ENCODE assay signal across 15 mouse cellular contexts in the genomic region with DNA sequence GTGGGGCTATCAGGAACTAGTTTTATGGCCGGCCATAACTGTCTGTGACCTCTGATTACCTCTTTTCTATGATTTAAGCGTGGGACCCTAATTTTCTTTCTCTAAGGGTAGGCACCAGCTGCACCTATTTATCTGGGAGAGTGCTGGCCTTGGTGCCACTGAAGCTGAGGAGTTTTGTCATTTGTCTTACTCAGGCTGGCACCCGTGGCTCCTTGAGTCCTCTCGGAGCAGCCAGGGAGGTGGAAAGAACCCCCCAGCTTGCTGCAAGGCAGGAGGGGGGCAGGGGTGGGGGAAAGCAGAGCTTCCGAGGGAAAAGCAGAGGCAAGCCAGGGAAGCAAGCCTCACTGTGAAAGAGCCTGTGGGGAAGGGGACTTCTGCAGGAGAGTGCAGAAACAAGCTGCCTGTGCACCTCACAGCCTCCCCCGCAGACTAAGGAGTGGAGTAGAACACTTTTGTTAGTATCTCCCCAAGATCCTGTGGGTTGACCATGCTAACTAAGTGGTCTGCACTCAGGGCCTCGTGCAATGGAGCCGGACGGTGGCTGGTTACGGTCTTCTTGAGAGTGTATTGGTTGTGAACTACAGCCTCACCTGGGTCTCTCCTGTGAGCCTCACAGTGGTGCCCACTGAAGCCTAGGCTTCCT. TPM values are rescaled to one million over a fixed set of nuclear protein-coding genes. Genes with fewer than 3 reads are reported as not detected.
DNase-seq lines count a peak whose midpoint lies in the region; ATAC-seq lines count a peak whose summit lies in the region.
"Had no signal": no experiment of that assay in that cellular context is flagged by ENCODE, and none has a peak within 500 bp of the region (broad histone marks: within the 10 kb centered on the region; RNA-seq: fewer than 3 reads in every experiment).

No protein-coding gene starts in this region.

- H3K36me3 ChIP-seq in hindbrain, embryonic 10.5 days, result peaks cover 34% of the 10 kb centered on the region
- H3K36me3 ChIP-seq in hindbrain, embryonic 16.5 days (ENCODE audit: control insufficient read depth, insufficient read depth, low read length), result peaks cover 13% of the 10 kb centered on the region
- H3K36me3 ChIP-seq in midbrain, embryonic 10.5 days, result peaks cover 29% of the 10 kb centered on the region
- H3K36me3 ChIP-seq in midbrain, embryonic 15.5 days (replicated peaks), result no peaks in the 10 kb centered on the region; the same call in 1 of the 2 replicates
- peaks cover 21% of the 10 kb centered on the region for H3K36me3 ChIP-seq in hindbrain, embryonic 12.5 days
- H3K36me3 ChIP-seq in neural tube, embryonic 11.5 days (ENCODE audit: control insufficient read depth, insufficient read depth, low read length), result no peaks in the 10 kb centered on the region; the same call in 1 of the 2 replicates

- H3K4me2 ChIP-seq in hindbrain, embryonic 16.5 days (ENCODE audit: low read length), result no peak overlapping the region
- H3K4me2 ChIP-seq in midbrain, embryonic 15.5 days, result no peak overlapping the region
- no peak overlapping the region for H3K4me2 ChIP-seq in hindbrain, embryonic 12.5 days (replicated peaks)
- peak overlapping the region; percentile 9; the same call in 1 of the 2 replicates for H3K4me2 ChIP-seq in neural tube, embryonic 11.5 days (ENCODE audit: low read depth)
- H3K4me2 ChIP-seq: embryonic facial prominence, embryonic 13.5 days; forebrain, embryonic 12.5 days; heart, embryonic 11.5 days; hindbrain, embryonic 15.5 days; liver, embryonic 15.5 days had no signal

- H3K4me1 ChIP-seq in hindbrain, embryonic 10.5 days (replicated peaks), result peaks cover 24% of the 10 kb centered on the region
- H3K4me1 ChIP-seq in hindbrain, embryonic 16.5 days (ENCODE audit: control insufficient read depth, insufficient read depth, low read depth, low read length), result peaks cover 4% of the 10 kb centered on the region
- H3K4me1 ChIP-seq in midbrain, embryonic 10.5 days, result peaks cover 17% of the 10 kb centered on the region
- no peaks in the 10 kb centered on the region for H3K4me1 ChIP-seq in midbrain, embryonic 15.5 days
- H3K4me1 ChIP-seq in hindbrain, embryonic 12.5 days, result peaks cover 18% of the 10 kb centered on the region
- H3K4me1 ChIP-seq in neural tube, embryonic 11.5 days (ENCODE audit: control insufficient read depth, insufficient read depth, low read length), result peaks cover 11% of the 10 kb centered on the region
- H3K4me1 ChIP-seq: embryonic facial prominence, embryonic 13.5 days; forebrain, embryonic 12.5 days had no signal

- peak overlapping the region; percentile 75; the same call in 1 of the 2 replicates for H3K27ac ChIP-seq in hindbrain, embryonic 10.5 days
- no peak overlapping the region for H3K27ac ChIP-seq in hindbrain, embryonic 16.5 days (ENCODE audit: low read depth, low read length)
- H3K27ac ChIP-seq in midbrain, embryonic 10.5 days (replicated peaks), result 0 out of 2 replicates have a peak overlapping the region, but pooled peaks have one; percentile 59
- H3K27ac ChIP-seq in midbrain, embryonic 15.5 days, result no peak overlapping the region
- no peak overlapping the region for H3K27ac ChIP-seq in hindbrain, embryonic 12.5 days
- H3K27ac ChIP-seq in neural tube, embryonic 11.5 days (ENCODE audit: low read depth, low read length), result peak overlapping the region; percentile 66; the same call in 1 of the 2 replicates
- H3K27ac ChIP-seq: embryonic facial prominence, embryonic 13.5 days; forebrain, embryonic 12.5 days; hindbrain, embryonic 15.5 days; liver, embryonic 15.5 days had no signal

- WGBS in hindbrain, embryonic 10.5 days, result 66% methylated on average over 10 of the region's 10 CpGs
- WGBS in hindbrain, embryonic 16.5 days, result 57% methylated on average over 10 of the region's 10 CpGs
- WGBS in midbrain, embryonic 10.5 days, result 73% methylated on average over 10 of the region's 10 CpGs
- 68% methylated on average over 10 of the region's 10 CpGs for WGBS in midbrain, embryonic 15.5 days
- WGBS in hindbrain, embryonic 12.5 days, result 58% methylated on average over 10 of the region's 10 CpGs
- WGBS in neural tube, embryonic 11.5 days, result 41% methylated on average over 10 of the region's 10 CpGs

- no peaks in the 10 kb centered on the region for H3K9me3 ChIP-seq in hindbrain, embryonic 10.5 days
- H3K9me3 ChIP-seq in hindbrain, embryonic 16.5 days (ENCODE audit: control insufficient read depth, low read length), result no peaks in the 10 kb centered on the region
- H3K9me3 ChIP-seq in midbrain, embryonic 10.5 days (replicated peaks), result no peaks in the 10 kb centered on the region
- no peaks in the 10 kb centered on the region for H3K9me3 ChIP-seq in midbrain, embryonic 15.5 days
- no peaks in the 10 kb centered on the region for H3K9me3 ChIP-seq in hindbrain, embryonic 12.5 days (replicated peaks)
- no peaks in the 10 kb centered on the region for H3K9me3 ChIP-seq in neural tube, embryonic 11.5 days (ENCODE audit: control insufficient read depth, low read length)
- H3K9me3 ChIP-seq: embryonic facial prominence, embryonic 13.5 days; forebrain, embryonic 12.5 days; hindbrain, embryonic 15.5 days; liver, embryonic 15.5 days had no signal

- H3K27me3 ChIP-seq in hindbrain, embryonic 10.5 days (ENCODE audit: insufficient read depth, poor library complexity, severe bottlenecking), result no peaks in the 10 kb centered on the region
- H3K27me3 ChIP-seq in hindbrain, embryonic 16.5 days (replicated peaks; ENCODE audit: control insufficient read depth, insufficient read depth, low read length), result no peaks in the 10 kb centered on the region
- H3K27me3 ChIP-seq in midbrain, embryonic 10.5 days (ENCODE audit: low read depth, poor library complexity, severe bottlenecking), result no peaks in the 10 kb centered on the region
- H3K27me3 ChIP-seq in midbrain, embryonic 15.5 days (replicated peaks), result no peaks in the 10 kb centered on the region
- no peaks in the 10 kb centered on the region for H3K27me3 ChIP-seq in hindbrain, embryonic 12.5 days
- H3K27me3 ChIP-seq in neural tube, embryonic 11.5 days (ENCODE audit: control insufficient read depth, insufficient read depth, low read length), result no peaks in the 10 kb centered on the region
- H3K27me3 ChIP-seq: embryonic facial prominence, embryonic 13.5 days; forebrain, embryonic 12.5 days; hindbrain, embryonic 15.5 days; liver, embryonic 15.5 days had no signal

- no peak for ATAC-seq in hindbrain, embryonic 16.5 days
- no peak for ATAC-seq in midbrain, embryonic 15.5 days (replicated peaks)
- peak; percentile 20 for ATAC-seq in hindbrain, embryonic 12.5 days (ENCODE audit: low FRiP score)
- peak; percentile 75 for ATAC-seq in neural tube, embryonic 11.5 days (ENCODE audit: insufficient read depth, low FRiP score, low TSS enrichment)
- ATAC-seq: activated CD4-positive, CD25-positive, alpha-beta regulatory T cell, adult 4 months; CD4-positive, CD25-positive, alpha-beta regulatory T cell, adult 4 months had no signal

- H3K9ac ChIP-seq in hindbrain, embryonic 16.5 days (ENCODE audit: low read depth, low read length), result no peak overlapping the region
- H3K9ac ChIP-seq in midbrain, embryonic 15.5 days, result no peak overlapping the region
- H3K9ac ChIP-seq in hindbrain, embryonic 12.5 days, result no peak overlapping the region
- no peak overlapping the region; the same call in 1 of the 2 replicates for H3K9ac ChIP-seq in neural tube, embryonic 11.5 days (ENCODE audit: low read length)
- H3K9ac ChIP-seq: embryonic facial prominence, embryonic 13.5 days; forebrain, embryonic 12.5 days; hindbrain, embryonic 15.5 days; liver, embryonic 15.5 days had no signal

- no peak overlapping the region for H3K4me3 ChIP-seq in hindbrain, embryonic 10.5 days
- H3K4me3 ChIP-seq in hindbrain, embryonic 16.5 days (ENCODE audit: low read length), result no peak overlapping the region
- no peak overlapping the region for H3K4me3 ChIP-seq in midbrain, embryonic 10.5 days
- H3K4me3 ChIP-seq in midbrain, embryonic 15.5 days, result no peak overlapping the region
- H3K4me3 ChIP-seq in hindbrain, embryonic 12.5 days, result no peak overlapping the region
- H3K4me3 ChIP-seq in neural tube, embryonic 11.5 days (ENCODE audit: low read depth, low read length), result no peak overlapping the region
- H3K4me3 ChIP-seq: embryonic facial prominence, embryonic 13.5 days; forebrain, embryonic 12.5 days; hindbrain, embryonic 15.5 days; liver, embryonic 15.5 days had no signal

- no peak for DNase-seq in hindbrain, embryonic 10.5 days (ENCODE audit: low spot score)
- no peak for DNase-seq in midbrain, embryonic 10.5 days (ENCODE audit: low spot score)
- peak; percentile 57 for DNase-seq in neural tube, embryonic 11.5 days (ENCODE audit: low spot score)
- no peak for DNase-seq in lung, postnatal 36 days
- DNase-seq: lung, postnatal 4 days had no signal

RNA-seq across cellular contexts. Expression of gene Slc31a2, which starts 31.0 kb away (rescaled TPM):
- polyA plus RNA-seq in hindbrain, embryonic 10.5 days (2016; fragmentation: Nextera tagmentation; extraction: Ambion mirVana), result 15.1 and 15.4 TPM in 2 replicates
- polyA plus RNA-seq in hindbrain, embryonic 16.5 days (2015; fragmentation: Nextera tagmentation; extraction: Ambion mirVana), result 17.7 and 18.2 TPM in 2 replicates
- 12.1 and 12.4 TPM in 2 replicates for polyA plus RNA-seq in midbrain, embryonic 10.5 days (2016; fragmentation: Nextera tagmentation; extraction: Ambion mirVana)
- 19.3 and 19.7 TPM in 2 replicates for polyA plus RNA-seq in midbrain, embryonic 15.5 days (2015; fragmentation: Nextera tagmentation; extraction: Ambion mirVana)
- 12.9 and 13.0 TPM in 2 replicates for polyA plus RNA-seq in hindbrain, embryonic 12.5 days (2016; fragmentation: Nextera tagmentation; extraction: Ambion mirVana)
- polyA plus RNA-seq in neural tube, embryonic 11.5 days (2014; fragmentation: Nextera tagmentation; extraction: Ambion mirVana), result 13.0 and 17.2 TPM in 2 replicates

Comparison
In these comparisons a context has a peak if more than half of its experiments do, and no peak if none do; other contexts are left out.
1. H3K27ac ChIP-seq: peak in hindbrain, embryonic 10.5 days (single experiment), midbrain, embryonic 10.5 days (single experiment) and neural tube, embryonic 11.5 days (single experiment); none in hindbrain, embryonic 16.5 days (single experiment), midbrain, embryonic 15.5 days (single experiment) and hindbrain, embryonic 12.5 days (single experiment).
2. ATAC-seq: peak in hindbrain, embryonic 12.5 days (single experiment) and neural tube, embryonic 11.5 days (single experiment); none in hindbrain, embryonic 16.5 days (single experiment) and midbrain, embryonic 15.5 days (single experiment).